Mouse (Mus musculus): ENCODE results near the gene Heatr4.
"Not testable (repeated sequence)": the region's sequence is repeated elsewhere in the genome, so short reads cannot be mapped to it uniquely, and the experiment has no call there.

Heatr4 gene

DNA sequence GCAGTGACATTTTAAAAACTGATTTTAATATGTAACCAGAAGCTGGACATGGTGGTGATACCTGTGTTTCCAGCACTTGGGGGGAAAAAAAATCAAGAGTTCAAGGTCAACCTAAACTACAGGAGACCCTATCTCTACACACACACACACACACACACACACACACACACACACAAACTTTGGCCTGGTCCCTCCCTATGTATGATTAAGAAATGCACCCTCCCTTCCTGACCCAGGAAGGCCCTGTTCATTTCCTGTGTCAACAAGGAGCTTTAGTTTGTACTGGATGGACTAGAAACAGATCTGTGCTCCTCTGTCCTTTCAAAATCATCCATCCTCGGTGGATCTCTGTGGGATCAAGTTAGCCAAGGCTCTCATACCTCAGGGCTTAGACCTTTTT is 46.1 kb downstream of the Heatr4 start:
- DNase-seq (ENCODE audit: low read depth, low spot score), result not testable (repeated sequence)

GRCm38 (mm10) chr12:83937600-83937999 is 47.1 kb downstream of the Heatr4 start:
- DNase-seq (ENCODE audit: low read depth, low spot score), result peak; percentile 66

- peak; percentile 30 for DNase-seq (ENCODE audit: low read depth, low spot score)
These were observed 55.4 kb downstream of the Heatr4 start for GRCm38 (mm10) chr12:83929186-83929804.

DNA sequence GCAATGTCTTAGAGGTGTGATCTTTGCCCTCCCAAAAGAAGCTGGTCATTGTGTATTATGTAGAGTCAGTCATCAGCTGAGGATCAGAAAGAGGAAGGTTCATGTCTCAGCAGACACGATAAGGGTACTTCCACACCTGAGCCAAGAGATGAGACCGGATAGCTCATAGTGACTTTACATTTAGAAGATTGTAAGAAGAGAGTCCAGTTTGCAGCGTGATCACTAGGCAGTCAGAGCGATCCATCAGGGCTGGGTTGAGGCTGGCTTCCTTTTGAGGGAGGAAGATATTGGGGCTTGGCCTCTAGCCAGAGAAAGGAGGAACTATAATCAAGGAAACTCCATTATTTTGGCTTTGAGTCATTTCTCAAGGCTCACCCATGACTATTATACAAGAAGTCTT is 56.9 kb downstream of the Heatr4 start:
- no peak for DNase-seq (ENCODE audit: low read depth, low spot score)

GRCm38 (mm10) chr12:83926061-83926460 is 58.6 kb downstream of the Heatr4 start:
- DNase-seq (ENCODE audit: low read depth, low spot score), result no peak

- no peak for DNase-seq (ENCODE audit: low read depth, low spot score)
These were observed 59.4 kb downstream of the Heatr4 start for GRCm38 (mm10) chr12:83925160-83925703.

GRCm38 (mm10) chr12:83924332-83924731 is 60.3 kb downstream of the Heatr4 start:
- no peak for DNase-seq (ENCODE audit: low read depth, low spot score)

- DNase-seq (ENCODE audit: low read depth, low spot score), result peak; percentile 80
These were observed 61.2 kb downstream of the Heatr4 start for GRCm38 (mm10) chr12:83923486-83923859.

DNA sequence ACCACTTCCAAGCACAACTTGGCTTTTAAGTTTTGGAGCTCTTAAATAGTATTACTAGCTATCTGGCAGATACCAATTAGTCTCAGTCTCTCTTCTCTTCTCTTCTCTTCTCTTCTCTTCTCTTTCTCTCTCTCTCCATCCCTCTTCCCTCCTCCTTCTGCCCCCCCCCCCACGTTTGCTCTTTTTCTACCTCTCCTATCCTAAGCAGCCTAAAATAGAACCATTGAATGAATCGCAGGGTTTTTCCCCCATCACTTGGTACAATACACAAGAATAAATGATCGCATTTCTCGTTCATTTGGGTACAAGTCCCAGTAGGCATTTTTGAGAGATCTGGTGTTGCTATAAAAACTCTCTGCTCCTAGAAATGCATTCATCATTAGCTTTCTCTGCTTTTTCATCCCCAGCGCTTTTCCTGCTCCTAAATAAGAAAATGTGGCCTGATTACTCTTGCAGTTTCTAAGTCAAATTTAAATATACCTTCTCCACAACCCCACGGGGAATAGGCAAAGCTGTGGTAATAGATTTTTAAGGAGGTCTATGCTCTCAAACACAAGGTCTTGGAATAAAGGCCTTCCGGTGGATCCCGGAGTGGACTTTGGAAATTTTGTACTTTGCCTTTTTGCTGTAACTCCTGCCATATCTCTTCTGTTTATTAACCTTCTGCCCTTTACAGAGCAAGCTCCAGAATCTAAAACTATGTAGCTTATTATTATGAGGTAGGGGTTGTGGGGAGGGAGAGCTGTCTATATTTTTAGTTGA is 61.7 kb downstream of the Heatr4 start:
- DNase-seq (ENCODE audit: low read depth, low spot score), result peak; percentile 37

DNA sequence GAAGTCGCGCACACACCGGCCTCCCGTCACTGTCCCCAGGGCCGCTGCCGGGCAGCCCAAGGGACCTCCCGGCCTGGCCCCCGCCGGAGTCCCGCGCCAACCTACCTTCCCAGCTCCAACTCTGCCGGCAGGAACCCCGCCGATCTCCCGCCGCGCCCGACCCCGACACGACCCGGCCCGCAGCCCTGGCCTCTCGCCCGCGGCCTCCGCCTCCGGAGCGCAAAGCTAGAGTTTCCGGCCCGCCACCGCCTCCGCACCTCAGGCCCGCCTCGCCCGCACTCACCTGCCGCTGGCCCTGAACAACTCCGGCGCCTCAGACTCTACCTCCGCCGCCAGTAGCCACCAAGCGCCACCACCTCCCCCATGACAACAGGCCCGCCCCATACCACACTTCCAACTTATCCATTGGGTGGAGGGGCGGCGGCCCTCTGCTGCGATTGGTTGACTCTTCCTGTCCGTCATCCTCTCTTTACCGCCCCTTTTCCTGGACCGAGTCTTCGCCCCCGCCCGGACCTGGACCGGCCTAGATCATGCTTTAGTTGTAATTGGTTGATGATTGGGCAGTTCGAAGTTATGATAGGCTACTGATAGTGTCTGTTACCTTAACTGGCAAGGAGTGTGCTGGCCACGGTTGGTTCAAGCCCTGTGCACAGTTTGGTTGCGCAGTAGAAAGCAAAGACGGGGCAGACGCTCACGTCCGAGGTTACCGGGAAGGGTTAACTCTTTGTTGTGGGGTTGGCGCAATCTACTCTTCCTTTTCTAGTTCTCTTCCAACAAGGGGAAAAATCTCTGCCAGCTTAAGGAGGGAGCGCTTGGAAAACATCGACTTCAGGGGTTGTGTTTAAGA is 62.9 kb downstream of the Heatr4 start, which contains the start of gene Numb:
Numb (minus strand) TSS at position 400 of the 847 bp plus-strand sequence.
- peak; percentile 100 for DNase-seq (ENCODE audit: low read depth, low spot score)

- DNase-seq (ENCODE audit: low read depth, low spot score), result no peak
These were observed 63.8 kb downstream of the Heatr4 start for GRCm38 (mm10) chr12:83920721-83921441.

GRCm38 (mm10) chr12:83916884-83917283 is 67.8 kb downstream of the Heatr4 start:
- peak; percentile 77 for DNase-seq (ENCODE audit: low read depth, low spot score)

- DNase-seq (ENCODE audit: low read depth, low spot score), result no peak
These were observed 69.9 kb downstream of the Heatr4 start for GRCm38 (mm10) chr12:83914797-83915196.

- DNase-seq (ENCODE audit: low read depth, low spot score), result peak; percentile 92
These were observed 70.4 kb downstream of the Heatr4 start for GRCm38 (mm10) chr12:83914202-83914740.

DNA sequence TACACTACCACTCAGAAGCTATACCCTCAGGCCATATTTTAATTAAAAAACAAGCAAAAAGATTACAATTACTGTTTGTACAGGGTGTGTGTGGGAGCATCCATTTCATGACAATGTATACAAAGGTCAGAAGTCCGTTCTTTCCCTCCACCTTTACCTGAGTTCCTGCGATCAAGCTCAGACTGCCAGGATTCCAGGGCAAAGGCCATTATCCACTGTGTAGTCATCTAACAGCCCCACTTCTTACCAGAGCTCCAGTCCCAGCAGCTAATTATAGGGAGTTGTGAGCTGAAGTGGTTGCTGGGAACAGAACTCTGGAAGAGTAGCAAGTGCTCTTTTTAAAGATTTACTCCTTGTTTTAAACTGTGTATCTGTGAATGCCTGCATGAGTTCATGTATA is 74.2 kb downstream of the Heatr4 start:
- no peak for DNase-seq (ENCODE audit: low read depth, low spot score)
